Mouse (Mus musculus) limb, embryonic 13.5 days (tissue): ENCODE measurements around the gene Hnrnpab. TPM values are rescaled to one million over a fixed set of nuclear protein-coding genes. Genes with fewer than 3 reads are reported as not detected.
A peak's percentile ranks its signal among the peaks of the same experiment; 100 is the strongest.
"Not testable (repeated sequence)": the region's sequence is repeated elsewhere in the genome, so short reads cannot be mapped to it uniquely, and the experiment has no call there.

Experiments used
- ATAC-seq: fragments of 200-750 bp; cut with Nextera tagmentation; 2 replicates; pipeline ENCODE4 v1.8.0; 2017; ENCODE audit warnings: low read depth, moderate number of reproducible peaks, moderate TSS enrichment; ENCODE audit not compliant: low FRiP score
- H3K27ac ChIP-seq: fragments of 300-500 bp; sonication (generic); 2 replicates; pipeline ENCODE4 v1.5.1; 2015; ENCODE audit warnings: inconsistent platforms, mild to moderate bottlenecking, moderate library complexity
- H3K27me3 ChIP-seq: fragments of 300-500 bp; sonication (generic); 2 replicates; pipeline ENCODE4 v1.6.1; 2015; ENCODE audit warnings: mild to moderate bottlenecking, inconsistent platforms
- H3K36me3 ChIP-seq: fragments of 300-500 bp; sonication (generic); 2 replicates; pipeline ENCODE4 v1.6.1; 2015; ENCODE audit warnings: inconsistent platforms, mild to moderate bottlenecking, moderate library complexity
- H3K4me1 ChIP-seq: fragments of 300-500 bp; sonication (generic); 2 replicates; pipeline ENCODE4 v1.6.1; 2015; ENCODE audit warnings: inconsistent platforms
- H3K4me2 ChIP-seq: fragments of 300-500 bp; sonication (generic); replicated peaks from 2 replicates; pipeline ENCODE4 v1.6.1; 2015; ENCODE audit warnings: inconsistent platforms, mild to moderate bottlenecking, moderate library complexity
- H3K4me3 ChIP-seq: fragments of 300-500 bp; sonication (generic); 2 replicates; pipeline ENCODE4 v1.5.1; 2015; ENCODE audit warnings: moderate library complexity, mild to moderate bottlenecking, inconsistent platforms
- H3K9ac ChIP-seq: fragments of 300-500 bp; sonication (generic); 2 replicates; pipeline ENCODE4 v1.6.1; 2015; ENCODE audit warnings: mild to moderate bottlenecking, inconsistent platforms
- H3K9me3 ChIP-seq: fragments of 300-500 bp; sonication (generic); 2 replicates; pipeline ENCODE4 v1.6.1; 2016; ENCODE audit warnings: inconsistent platforms
- WGBS: fragments of 180-500 bp; shearing (Covaris S2); methylation state at CpG from one replicate; pipeline ENCODE4 v1.1.7; 2015; 5-methylcytosine and 5-hydroxymethylcytosine counted together
- polyA plus RNA-seq: library from polyadenylated mRNA; unstranded; fragments of >200 nt; fragmentation: Nextera tagmentation; extraction: Ambion mirVana; gene quantifications from 2 replicates; pipeline ENCODE4 v1.2.1, GENCODE M21; 2015

The Hnrnpab gene
- polyA plus RNA-seq, 1 experiment from 2014 or later: 415 TPM

- H3K4me1 ChIP-seq: peaks cover 41% of the 10 kb centered on the region
- WGBS: 87% methylated on average over 13 of the region's 13 CpGs
- H3K9me3 ChIP-seq: no peaks in the 10 kb centered on the region
- H3K27ac ChIP-seq: no peak overlapping the region
- H3K27me3 ChIP-seq: no peaks in the 10 kb centered on the region
- H3K36me3 ChIP-seq: peaks cover 40% of the 10 kb centered on the region
- no peak overlapping the region for H3K4me3 ChIP-seq
- no peak overlapping the region; the same call in 1 of the 2 replicates for H3K9ac ChIP-seq
- no peak overlapping the region for H3K4me2 ChIP-seq
- ATAC-seq: no peak
Observed at GRCm38 (mm10) chr11:51645293-51645692, 38.6 kb upstream of the Hnrnpab start.

GRCm38 (mm10) chr11:51644217-51644616 is 37.6 kb upstream of the Hnrnpab start:
- Histone ChIP-seq H3K4me2 (peak overlapping the region; percentile 23; the same call in 1 of the 2 replicates), H3K27ac (0 out of 2 replicates have a peak overlapping the region, but pooled peaks have one; percentile 3), H3K9ac (0 out of 2 replicates have a peak overlapping the region, but pooled peaks have one; percentile 43), H3K4me3 (no peak overlapping the region), H3K4me1 (peaks cover 30% of the 10 kb centered on the region), H3K27me3 (no peaks in the 10 kb centered on the region), H3K36me3 (peaks cover 40% of the 10 kb centered on the region), H3K9me3 (no peaks in the 10 kb centered on the region)
- WGBS: 69% methylated on average over 16 of the region's 16 CpGs
- no peak for ATAC-seq

GRCm38 (mm10) chr11:51643761-51644160 is 37.1 kb upstream of the Hnrnpab start:
- no peaks in the 10 kb centered on the region for H3K27me3 ChIP-seq
- H3K4me1 ChIP-seq: peaks cover 26% of the 10 kb centered on the region
- H3K36me3 ChIP-seq: peaks cover 40% of the 10 kb centered on the region
- H3K4me3 ChIP-seq: no peak overlapping the region
- no peaks in the 10 kb centered on the region for H3K9me3 ChIP-seq
- peak overlapping the region; percentile 23 for H3K4me2 ChIP-seq
- peak overlapping the region; percentile 43 for H3K9ac ChIP-seq
- ATAC-seq: no peak
- WGBS: 49% methylated on average over 15 of the region's 15 CpGs
- H3K27ac ChIP-seq: 0 out of 2 replicates have a peak overlapping the region, but pooled peaks have one; percentile 3

GRCm38 (mm10) chr11:51643202-51643601 is 36.6 kb upstream of the Hnrnpab start:
- peak overlapping the region; percentile 33; the same call in 1 of the 2 replicates for H3K27ac ChIP-seq
- no peak overlapping the region for H3K9ac ChIP-seq
- H3K9me3 ChIP-seq: no peaks in the 10 kb centered on the region
- peak overlapping the region; percentile 23; the same call in 1 of the 2 replicates for H3K4me2 ChIP-seq
- peaks cover 21% of the 10 kb centered on the region for H3K4me1 ChIP-seq
- no peak overlapping the region for H3K4me3 ChIP-seq
- H3K36me3 ChIP-seq: peaks cover 40% of the 10 kb centered on the region
- no peaks in the 10 kb centered on the region for H3K27me3 ChIP-seq
- no peak for ATAC-seq
- 74% methylated on average over 9 of the region's 9 CpGs for WGBS

- Histone ChIP-seq H3K4me3 (no peak overlapping the region), H3K27me3 (no peaks in the 10 kb centered on the region), H3K9me3 (no peaks in the 10 kb centered on the region), H3K4me2 (no peak overlapping the region), H3K36me3 (peaks cover 38% of the 10 kb centered on the region), H3K4me1 (peaks cover 23% of the 10 kb centered on the region), H3K9ac (no peak overlapping the region), H3K27ac (no peak overlapping the region)
- ATAC-seq: no peak
- 77% methylated on average over 7 of the region's 7 CpGs for WGBS
Observed at GRCm38 (mm10) chr11:51640748-51641147, 34.1 kb upstream of the Hnrnpab start.

- peaks cover 31% of the 10 kb centered on the region for H3K4me1 ChIP-seq
- H3K27me3 ChIP-seq: no peaks in the 10 kb centered on the region
- 59% methylated on average over 5 of the region's 5 CpGs for WGBS
- peaks cover 15% of the 10 kb centered on the region for H3K36me3 ChIP-seq
- peak overlapping the region; percentile 27 for H3K4me3 ChIP-seq
- peak overlapping the region; percentile 73; the same call in 1 of the 2 replicates for H3K27ac ChIP-seq
- no peaks in the 10 kb centered on the region for H3K9me3 ChIP-seq
- H3K4me2 ChIP-seq: peak overlapping the region; percentile 60
- ATAC-seq: no peak
- H3K9ac ChIP-seq: 0 out of 2 replicates have a peak overlapping the region, but pooled peaks have one; percentile 35
Observed at GRCm38 (mm10) chr11:51638497-51638896, 31.9 kb upstream of the Hnrnpab start.

GRCm38 (mm10) chr11:51637971-51638414 is 31.3 kb upstream of the Hnrnpab start:
- no peaks in the 10 kb centered on the region for H3K27me3 ChIP-seq
- H3K4me2 ChIP-seq: peak overlapping the region; percentile 60
- H3K4me3 ChIP-seq: peak overlapping the region; percentile 27
- peak overlapping the region; percentile 35; the same call in 1 of the 2 replicates for H3K9ac ChIP-seq
- peaks cover 27% of the 10 kb centered on the region for H3K4me1 ChIP-seq
- 3% methylated on average over 17 of the region's 17 CpGs for WGBS
- peaks cover 10% of the 10 kb centered on the region for H3K36me3 ChIP-seq
- ATAC-seq: peak; percentile 38; the same call in 1 of the 2 replicates
- H3K27ac ChIP-seq: peak overlapping the region; percentile 73; the same call in 1 of the 2 replicates
- no peaks in the 10 kb centered on the region for H3K9me3 ChIP-seq

- ATAC-seq: peak; percentile 41; the same call in 1 of the 2 replicates
- peak overlapping the region; percentile 77 for H3K9ac ChIP-seq
- peak overlapping the region; percentile 74; the same call in 1 of the 2 replicates for H3K27ac ChIP-seq
- H3K4me2 ChIP-seq: peak overlapping the region; percentile 86
- H3K4me3 ChIP-seq: peak overlapping the region; percentile 75
- H3K9me3 ChIP-seq: no peaks in the 10 kb centered on the region
- no peaks in the 10 kb centered on the region for H3K36me3 ChIP-seq
- 3% methylated on average over 6 of the region's 6 CpGs for WGBS
- H3K27me3 ChIP-seq: no peaks in the 10 kb centered on the region
- H3K4me1 ChIP-seq: peaks cover 36% of the 10 kb centered on the region
Observed at GRCm38 (mm10) chr11:51636323-51636684, 29.7 kb upstream of the Hnrnpab start.

- Histone ChIP-seq H3K4me2 (peak within 1 kb of the TSS; percentile 86), H3K4me3 (peak within 1 kb of the TSS; percentile 75), H3K4me1 (peaks cover 36% of the 10 kb centered on the region), H3K27ac (peak within 1 kb of the TSS; percentile 74), H3K9ac (peak within 1 kb of the TSS; percentile 77), H3K36me3 (no peaks in the 10 kb centered on the region), H3K27me3 (no peaks in the 10 kb centered on the region), H3K9me3 (no peaks in the 10 kb centered on the region)
- ATAC-seq: peak; percentile 79
- under 1% methylated on average over 61 of the region's 61 CpGs for WGBS
Observed at GRCm38 (mm10) chr11:51635525-51636322, 29.1 kb upstream of the Hnrnpab start, which contains the start of gene Rmnd5b. Gene Rmnd5b (minus strand): TSS chr11:51635896.

- H3K9ac ChIP-seq: peak overlapping the region; percentile 77
- peak overlapping the region; percentile 74 for H3K27ac ChIP-seq
- 21% methylated on average over 6 of the region's 6 CpGs for WGBS
- H3K36me3 ChIP-seq: no peaks in the 10 kb centered on the region
- no peaks in the 10 kb centered on the region for H3K27me3 ChIP-seq
- peak overlapping the region; percentile 75 for H3K4me3 ChIP-seq
- peak overlapping the region; percentile 86 for H3K4me2 ChIP-seq
- peaks cover 36% of the 10 kb centered on the region for H3K4me1 ChIP-seq
- ATAC-seq: no peak
- H3K9me3 ChIP-seq: no peaks in the 10 kb centered on the region
Observed at GRCm38 (mm10) chr11:51635127-51635524, 28.5 kb upstream of the Hnrnpab start.

- no peak overlapping the region for H3K27ac ChIP-seq
- no peaks in the 10 kb centered on the region for H3K27me3 ChIP-seq
- ATAC-seq: no peak
- WGBS: 93% methylated on average over 3 of the region's 3 CpGs
- no peak overlapping the region for H3K4me3 ChIP-seq
- no peaks in the 10 kb centered on the region for H3K9me3 ChIP-seq
- H3K36me3 ChIP-seq: peaks cover 11% of the 10 kb centered on the region
- no peak overlapping the region for H3K9ac ChIP-seq
- H3K4me1 ChIP-seq: peaks cover 36% of the 10 kb centered on the region
- no peak overlapping the region for H3K4me2 ChIP-seq
Observed at GRCm38 (mm10) chr11:51633721-51634120, 27.1 kb upstream of the Hnrnpab start.

- ATAC-seq, H3K4me3 ChIP-seq, H3K27ac ChIP-seq, H3K9me3 ChIP-seq, H3K27me3 ChIP-seq, H3K9ac ChIP-seq, H3K4me2 ChIP-seq: not testable (repeated sequence)
- Histone ChIP-seq H3K36me3 (peaks cover 15% of the 10 kb centered on the region), H3K4me1 (peaks cover 35% of the 10 kb centered on the region)
- 96% methylated on average over 7 of the region's 7 CpGs for WGBS
Observed at GRCm38 (mm10) chr11:51633200-51633599, 26.6 kb upstream of the Hnrnpab start.
